Mouse (Mus musculus): ENCODE results near the gene Plekhd1.

DNA sequence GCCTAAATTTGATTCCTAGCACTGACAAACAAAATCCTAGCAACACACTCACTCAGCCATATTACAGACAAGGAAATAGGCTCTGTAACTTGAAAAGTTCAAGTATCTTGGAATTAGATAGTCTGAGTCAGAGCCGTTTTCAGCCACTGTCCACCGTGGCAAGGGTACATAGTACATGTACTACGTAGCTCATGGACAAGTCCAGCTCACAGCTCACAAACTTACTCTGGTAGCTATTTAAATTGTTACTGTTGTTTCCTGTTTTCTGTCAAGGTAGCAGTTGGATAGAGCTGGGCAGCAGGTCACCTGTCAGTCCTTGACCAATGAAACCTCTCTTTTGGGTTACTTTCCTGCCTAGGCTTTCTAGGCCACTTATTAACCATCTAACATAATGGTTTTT, 46.0 kb upstream of the Plekhd1 start:
- TF ChIP-seq POLR2A (IDR thresholded peaks at IDR 0.05; ENCODE audit: control insufficient read depth in 1 of 2, insufficient read depth in 1 of 2, low read depth in 1 of 2, low read length in 2 of 2, poor library complexity in 1 of 2) (no peak), CTCF (IDR thresholded peaks at IDR 0.05 in 2 of 3, conservative IDR thresholded peaks at IDR 0.05 in 1 of 3; ENCODE audit: control insufficient read depth in 1 of 3, insufficient read depth in 1 of 3, low read depth in 2 of 3, low read length in 3 of 3, poor library complexity in 1 of 3, severe bottlenecking in 1 of 3) (no peak), POLR2AphosphoS2 (IDR thresholded peaks at IDR 0.05; ENCODE audit: low read length) (no peak), TCF12 (IDR thresholded peaks at IDR 0.05; ENCODE audit: low read depth, low read length) (no peak), MAZ (IDR thresholded peaks at IDR 0.05; ENCODE audit: low read depth, low read length) (no peak), MEF2A (IDR thresholded peaks at IDR 0.05; ENCODE audit: extremely low read depth, insufficient replicate concordance, low read depth, low read length, poor library complexity, severe bottlenecking) (no peak), HCFC1 (IDR thresholded peaks at IDR 0.05; ENCODE audit: low read depth, low read length) (no peak), E2F4 (IDR thresholded peaks at IDR 0.05; ENCODE audit: borderline replicate concordance, low read depth, low read length) (no peak), SIN3A (IDR thresholded peaks at IDR 0.05; ENCODE audit: low read length) (no peak), KAT2A (conservative IDR thresholded peaks at IDR 0.05; ENCODE audit: low read depth, low read length) (no peak), JUND (IDR thresholded peaks at IDR 0.05; ENCODE audit: low read depth, low read length) (no peak), RCOR1 (IDR thresholded peaks at IDR 0.05; ENCODE audit: low read depth, low read length) (no peak)
